In the genomic region with DNA sequence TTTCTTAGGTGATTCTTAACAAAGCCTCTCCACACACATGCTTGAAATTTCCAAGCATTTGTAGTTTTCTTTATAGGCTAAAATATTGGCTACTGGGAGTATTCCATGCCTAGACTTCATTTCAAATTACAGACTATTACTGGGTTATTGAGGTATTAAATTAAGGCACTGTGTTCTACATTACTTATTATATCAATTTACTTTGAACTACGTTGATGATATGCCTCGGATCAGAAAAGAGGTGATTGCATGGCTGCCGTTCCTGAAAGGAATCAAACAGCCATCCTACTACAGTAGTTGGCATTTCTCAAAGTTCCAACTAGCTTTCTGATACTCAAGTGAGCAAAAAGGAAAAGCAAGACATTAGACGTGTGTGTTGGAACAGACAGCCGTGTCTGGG, we compare ENCODE assay signal across 26 mouse cellular contexts. TPM values are rescaled to one million over a fixed set of nuclear protein-coding genes. Genes with fewer than 3 reads are reported as not detected.
A peak's percentile ranks its signal among the peaks of the same experiment; 100 is the strongest.
DNase-seq lines count a peak whose midpoint lies in the region; ATAC-seq and TF ChIP-seq lines count a peak whose summit lies in the region.
"Had no signal": no experiment of that assay in that cellular context is flagged by ENCODE, and none has a peak within 500 bp of the region (broad histone marks: within the 10 kb centered on the region; RNA-seq: fewer than 3 reads in every experiment).

No protein-coding gene starts in this region.

- no peak overlapping the region for H3K27ac ChIP-seq in liver, embryonic 13.5 days
- no peak overlapping the region for H3K27ac ChIP-seq in liver, embryonic 11.5 days (ENCODE audit: low read depth, low read length)
- H3K27ac ChIP-seq: embryonic facial prominence, embryonic 13.5 days; forebrain, embryonic 15.5 days; heart, embryonic 13.5 days; hindbrain, embryonic 15.5 days; intestine, embryonic 15.5 days; limb, embryonic 12.5 days; liver, embryonic 12.5 days; lung, embryonic 15.5 days; midbrain, embryonic 15.5 days; stomach, embryonic 15.5 days had no signal

- H3K9ac ChIP-seq in liver, embryonic 13.5 days = no peak overlapping the region
- no peak overlapping the region for H3K9ac ChIP-seq in liver, embryonic 11.5 days (ENCODE audit: low read depth, low read length)
- H3K9ac ChIP-seq: embryonic facial prominence, embryonic 13.5 days; forebrain, embryonic 15.5 days; heart, embryonic 13.5 days; hindbrain, embryonic 15.5 days; intestine, embryonic 15.5 days; limb, embryonic 12.5 days; liver, embryonic 12.5 days; lung, embryonic 15.5 days; midbrain, embryonic 15.5 days; stomach, embryonic 15.5 days had no signal

- TF ChIP-seq CTCF in G1E (IDR thresholded peaks at IDR 0.05; ENCODE audit: low read depth, low read length) = no peak

- 0 out of 2 replicates have a peak overlapping the region, but pooled peaks have one; percentile 7 for H3K4me3 ChIP-seq in liver, embryonic 13.5 days (replicated peaks)
- H3K4me3 ChIP-seq in liver, embryonic 11.5 days (ENCODE audit: low read depth, low read length) = no peak overlapping the region
- peak overlapping the region; percentile 21; the same call in 1 of the 2 replicates for H3K4me3 ChIP-seq in G1E (ENCODE audit: low read depth, low read length)
- H3K4me3 ChIP-seq: embryonic facial prominence, embryonic 13.5 days; forebrain, embryonic 15.5 days; heart, embryonic 13.5 days; hindbrain, embryonic 15.5 days; intestine, embryonic 15.5 days; limb, embryonic 12.5 days; liver, embryonic 12.5 days; lung, embryonic 15.5 days; megakaryocyte, embryonic 14.5 days; midbrain, embryonic 15.5 days; stomach, embryonic 15.5 days had no signal

- peaks cover 23% of the 10 kb centered on the region for H3K4me1 ChIP-seq in liver, embryonic 13.5 days (replicated peaks)
- peaks cover 7% of the 10 kb centered on the region; the same call in 1 of the 2 replicates for H3K4me1 ChIP-seq in liver, embryonic 11.5 days (replicated peaks; ENCODE audit: control insufficient read depth, insufficient read depth, low read length)
- peaks cover 32% of the 10 kb centered on the region for H3K4me1 ChIP-seq in G1E (ENCODE audit: insufficient read depth, low read depth, low read length)

- DNase-seq in embryo, embryonic 10.5 days (ENCODE audit: low spot score) = peak; percentile 55
- DNase-seq in embryo, embryonic 10 days (ENCODE audit: low spot score) = no peak
- no peak for DNase-seq in liver, embryonic 13.5 days
- DNase-seq in liver, embryonic 11.5 days (ENCODE audit: low spot score) = no peak
- DNase-seq in G1E (ENCODE audit: low spot score) (no peak), adipocyte (ENCODE audit: low spot score) (no peak)
- DNase-seq in embryo, embryonic 11 days = peak; percentile 32
- DNase-seq in layer of hippocampus, adult 9-10 months (ENCODE audit: low spot score) = no peak
- DNase-seq: cerebellum, adult 9-10 months; gastrocnemius, postnatal 10 days; kidney, adult 8-10 months; kidney, postnatal 14 days; lung, postnatal 36 days; thymus, adult 18-20 months; thymus, postnatal 36 days had no signal

- 19% methylated on average over 5 of the region's 5 CpGs for WGBS in liver, embryonic 13.5 days (ENCODE audit: insufficient replicate concordance)
- 15% methylated on average over 5 of the region's 5 CpGs for WGBS in liver, embryonic 11.5 days

- peaks cover 62% of the 10 kb centered on the region for H3K27me3 ChIP-seq in liver, embryonic 13.5 days
- H3K27me3 ChIP-seq in liver, embryonic 11.5 days (replicated peaks; ENCODE audit: control insufficient read depth, insufficient read depth, low read length) = peaks cover 65% of the 10 kb centered on the region
- no peaks in the 10 kb centered on the region for H3K27me3 ChIP-seq in G1E (ENCODE audit: insufficient read depth, low read length)

- H3K9me3 ChIP-seq in liver, embryonic 13.5 days (replicated peaks) = no peaks in the 10 kb centered on the region
- no peaks in the 10 kb centered on the region for H3K9me3 ChIP-seq in liver, embryonic 11.5 days (ENCODE audit: control insufficient read depth, low read length)
- no peaks in the 10 kb centered on the region for H3K9me3 ChIP-seq in G1E (replicated peaks)
- H3K9me3 ChIP-seq: embryonic facial prominence, embryonic 13.5 days; forebrain, embryonic 15.5 days; heart, embryonic 13.5 days; hindbrain, embryonic 15.5 days; intestine, embryonic 15.5 days; limb, embryonic 12.5 days; liver, embryonic 12.5 days; lung, embryonic 15.5 days; megakaryocyte, embryonic 14.5 days; midbrain, embryonic 15.5 days; stomach, embryonic 15.5 days had no signal

- no peak overlapping the region for H3K4me2 ChIP-seq in liver, embryonic 13.5 days
- H3K4me2 ChIP-seq in liver, embryonic 11.5 days = no peak overlapping the region
- H3K4me2 ChIP-seq: embryonic facial prominence, embryonic 13.5 days; forebrain, embryonic 15.5 days; heart, embryonic 13.5 days; hindbrain, embryonic 15.5 days; intestine, embryonic 15.5 days; limb, embryonic 12.5 days; liver, embryonic 12.5 days; lung, embryonic 15.5 days; midbrain, embryonic 15.5 days; stomach, embryonic 15.5 days had no signal

- H3K36me3 ChIP-seq in liver, embryonic 13.5 days = peaks cover 4% of the 10 kb centered on the region
- no peaks in the 10 kb centered on the region for H3K36me3 ChIP-seq in liver, embryonic 11.5 days (ENCODE audit: control insufficient read depth, insufficient read depth, low read length)
- H3K36me3 ChIP-seq in G1E (replicated peaks) = peaks cover 8% of the 10 kb centered on the region
- H3K36me3 ChIP-seq: embryonic facial prominence, embryonic 13.5 days; forebrain, embryonic 15.5 days; hindbrain, embryonic 15.5 days; intestine, embryonic 15.5 days; limb, embryonic 12.5 days; lung, embryonic 15.5 days; midbrain, embryonic 15.5 days; stomach, embryonic 15.5 days had no signal

- no peak for ATAC-seq in liver, embryonic 13.5 days (ENCODE audit: low read depth)
- no peak for ATAC-seq in liver, embryonic 11.5 days (replicated peaks; ENCODE audit: low FRiP score)
- no peak for ATAC-seq in G1E (ENCODE audit: extremely low read depth, insufficient number of reproducible peaks, low FRiP score, poor library complexity, severe bottlenecking)
- ATAC-seq: forebrain, embryonic 15.5 days; intestine, embryonic 15.5 days; liver, embryonic 12.5 days; midbrain, embryonic 15.5 days had no signal

RNA-seq across cellular contexts. Expression of a gene that starts 4.7 kb away (rescaled TPM):
- polyA plus RNA-seq in liver, embryonic 13.5 days (2015; fragmentation: Nextera tagmentation; extraction: Ambion mirVana) = 13.2 and 16.2 TPM in 2 replicates
- polyA plus RNA-seq in liver, embryonic 11.5 days (2014; fragmentation: Nextera tagmentation; extraction: Ambion mirVana) = 6.8 and 7.3 TPM in 2 replicates
- total RNA-seq in G1E (2014; fragmentation: Nextera tagmentation) (31.2 and 38.8 TPM in 2 replicates), G1E (2017) (86.7 and 90.7 TPM in 2 replicates)
- 53.6 and 59.0 TPM in 2 replicates for polyA plus RNA-seq in G1E (2012)

RNA-seq across cellular contexts. Expression of a gene that starts 14.1 kb away (rescaled TPM):
- 16.5 and 18.6 TPM in 2 replicates for polyA plus RNA-seq in liver, embryonic 13.5 days (2015; fragmentation: Nextera tagmentation; extraction: Ambion mirVana)
- polyA plus RNA-seq in liver, embryonic 11.5 days (2014; fragmentation: Nextera tagmentation; extraction: Ambion mirVana) = 28.7 and 32.6 TPM in 2 replicates
- 66.9 and 71.9 TPM in 2 replicates for total RNA-seq in G1E (2014; fragmentation: Nextera tagmentation)
- 65.0 and 65.8 TPM in 2 replicates for total RNA-seq in G1E (2017)
- polyA plus RNA-seq in G1E (2012) = 7.1 and 9.5 TPM in 2 replicates

Comparison
In these comparisons a context has a peak if more than half of its experiments do, and no peak if none do; other contexts are left out.
1. DNase-seq: peak in embryo, embryonic 10.5 days (single experiment) and embryo, embryonic 11 days (single experiment); none in embryo, embryonic 10 days (single experiment), liver, embryonic 13.5 days (single experiment), liver, embryonic 11.5 days (single experiment), G1E (single experiment), layer of hippocampus, adult 9-10 months (single experiment) and adipocyte (single experiment).